Mouse (Mus musculus): ENCODE results near the gene Tuft1.
"Not testable (repeated sequence)": the region's sequence is repeated elsewhere in the genome, so short reads cannot be mapped to it uniquely, and the experiment has no call there.

- TF ChIP-seq EP300, CTCF (IDR thresholded peaks at IDR 0.05): not testable (repeated sequence)
These were observed 36.9 kb upstream of the Tuft1 start for GRCm38 (mm10) chr3:94695591-94695990.
